Comparison of ENCODE assay signal across 20 mouse cellular contexts in genomic region chr2:34016350-34017141, GRCm38 (mm10).
DNase-seq lines count a peak whose midpoint lies in the region; ATAC-seq and TF ChIP-seq lines count a peak whose summit lies in the region.
"Had no signal": no experiment of that assay in that cellular context is flagged by ENCODE, and none has a peak within 500 bp of the region (broad histone marks: within the 10 kb centered on the region; RNA-seq: fewer than 3 reads in every experiment).

No protein-coding gene starts in this region.

- ATAC-seq in forebrain, postnatal 0 days: peak; percentile 85
- peak; percentile 82 for ATAC-seq in midbrain, embryonic 13.5 days
- ATAC-seq in erythroblast, adult 5-6 weeks (replicated peaks; ENCODE audit: low FRiP score, poor library complexity, severe bottlenecking): no peak
- ATAC-seq: intestine, embryonic 16.5 days had no signal

- no peak for TF ChIP-seq POLR2A in brain, embryonic 14.5 days (IDR thresholded peaks at IDR 0.05; ENCODE audit: borderline replicate concordance, extremely low read depth, insufficient read depth, insufficient read length, poor library complexity, severe bottlenecking)

- DNase-seq in brain, adult 2 months (ENCODE audit: low read depth, low spot score): peak; percentile 22
- DNase-seq in brain, embryonic 14.5 days (ENCODE audit: low read depth): peak; percentile 88
- peak; percentile 40 for DNase-seq in forebrain, postnatal 0 days
- DNase-seq in gastrocnemius, postnatal 14 days: no peak
- DNase-seq in ovary, postnatal 14 days (ENCODE audit: low spot score): no peak
- DNase-seq in natural killer cell, adult 2 months (ENCODE audit: low spot score in 2 of 2): no peak
- DNase-seq: cerebellum, postnatal 14 days; embryo, embryonic 11 days; heart, postnatal 36 days; layer of hippocampus, postnatal 36 days; left cerebral cortex, postnatal 4 days; lung, embryonic 14.5 days; right cerebral cortex, postnatal 4 days had no signal

- no peak overlapping the region; the same call in 1 of the 2 replicates for H3K9ac ChIP-seq in forebrain, postnatal 0 days
- peak overlapping the region; percentile 25; the same call in 1 of the 2 replicates for H3K9ac ChIP-seq in midbrain, embryonic 13.5 days (replicated peaks)
- H3K9ac ChIP-seq: heart, embryonic 13.5 days; lung, embryonic 14.5 days had no signal

- no peaks in the 10 kb centered on the region for H3K36me3 ChIP-seq in forebrain, postnatal 0 days (ENCODE audit: insufficient read depth)
- H3K36me3 ChIP-seq in midbrain, embryonic 13.5 days: no peaks in the 10 kb centered on the region
- H3K36me3 ChIP-seq: G1E; heart, embryonic 13.5 days had no signal

- H3K4me2 ChIP-seq in forebrain, postnatal 0 days (ENCODE audit: low read depth): peak overlapping the region; percentile 26
- peak overlapping the region; percentile 22 for H3K4me2 ChIP-seq in midbrain, embryonic 13.5 days (replicated peaks)
- H3K4me2 ChIP-seq: heart, embryonic 13.5 days; liver, embryonic 11.5 days; lung, embryonic 14.5 days had no signal

- intact Hi-C loops in gastrocnemius, postnatal 14 days (cut with DNase I; ENCODE audit: low total_unique reads): no loop called here

- WGBS in forebrain, postnatal 0 days: 10% methylated on average over 20 of the region's 20 CpGs
- WGBS in midbrain, embryonic 13.5 days: 15% methylated on average over 20 of the region's 20 CpGs

- peak overlapping the region; percentile 73 for H3K27ac ChIP-seq in forebrain, postnatal 0 days (ENCODE audit: low read depth, low read length)
- H3K27ac ChIP-seq in midbrain, embryonic 13.5 days: peak overlapping the region; percentile 89
- H3K27ac ChIP-seq: heart, embryonic 13.5 days had no signal

- H3K4me3 ChIP-seq in forebrain, postnatal 0 days (ENCODE audit: low read depth, low read length): no peak overlapping the region; the same call in 1 of the 2 replicates
- H3K4me3 ChIP-seq in midbrain, embryonic 13.5 days (replicated peaks): no peak overlapping the region
- H3K4me3 ChIP-seq: erythroblast, embryonic 14.5 days; heart, embryonic 13.5 days had no signal

- no peaks in the 10 kb centered on the region for H3K9me3 ChIP-seq in forebrain, postnatal 0 days (ENCODE audit: low read length)
- no peaks in the 10 kb centered on the region for H3K9me3 ChIP-seq in midbrain, embryonic 13.5 days
- H3K9me3 ChIP-seq: G1E had no signal

- TF ChIP-seq CTCF in brain, embryonic 14.5 days (IDR thresholded peaks at IDR 0.05; ENCODE audit: borderline replicate concordance, extremely low read depth, insufficient read depth, insufficient read length): no peak
- TF ChIP-seq CTCF in forebrain, postnatal 0 days (IDR thresholded peaks at IDR 0.05; ENCODE audit: low read depth): no peak

- no peaks in the 10 kb centered on the region for H3K27me3 ChIP-seq in forebrain, postnatal 0 days (ENCODE audit: insufficient read depth, low read length)
- no peaks in the 10 kb centered on the region for H3K27me3 ChIP-seq in midbrain, embryonic 13.5 days

- 0 out of 2 replicates have a peak, but pooled peaks cover 11% of the 10 kb centered on the region for H3K4me1 ChIP-seq in forebrain, postnatal 0 days (ENCODE audit: insufficient read depth)
- H3K4me1 ChIP-seq in midbrain, embryonic 13.5 days (replicated peaks): peaks cover 29% of the 10 kb centered on the region
- H3K4me1 ChIP-seq: heart, embryonic 13.5 days had no signal

Comparison
In these comparisons a context has a peak if more than half of its experiments do, and no peak if none do; other contexts are left out.
1. DNase-seq: peak in brain, adult 2 months (single experiment), brain, embryonic 14.5 days (single experiment) and forebrain, postnatal 0 days (single experiment); none in gastrocnemius, postnatal 14 days (single experiment), ovary, postnatal 14 days (single experiment) and natural killer cell, adult 2 months (0 of 2).